In genomic region chr4:33264979-33265726, GRCm38 (mm10) we compare ENCODE assay signal across 28 mouse cellular contexts. TPM values are rescaled to one million over a fixed set of nuclear protein-coding genes. Genes with fewer than 3 reads are reported as not detected.
DNase-seq lines count a peak whose midpoint lies in the region; ATAC-seq and TF ChIP-seq lines count a peak whose summit lies in the region.
"Had no signal": no experiment of that assay in that cellular context is flagged by ENCODE, and none has a peak within 500 bp of the region (broad histone marks: within the 10 kb centered on the region; RNA-seq: fewer than 3 reads in every experiment).

No protein-coding gene starts in this region.

- no peak for ATAC-seq in lung, postnatal 0 days
- peak; percentile 61 for ATAC-seq in megakaryocyte progenitor cell, adult 5-6 weeks (replicated peaks; ENCODE audit: poor library complexity)
- ATAC-seq in midbrain, embryonic 13.5 days, result no peak
- ATAC-seq: activated CD4-positive, CD25-positive, alpha-beta regulatory T cell, adult 4 months; forebrain, embryonic 15.5 days; intestine, postnatal 0 days had no signal

- no peak for TF ChIP-seq EP300 in lung, postnatal 0 days (IDR thresholded peaks at IDR 0.05)
- 0 out of 2 replicates have a peak, but pooled peaks have one; percentile 23 for TF ChIP-seq EP300 in ES-Bruce4 (IDR thresholded peaks at IDR 0.05; ENCODE audit: insufficient read depth, low read depth, low read length)

- H3K4me1 ChIP-seq in lung, postnatal 0 days (ENCODE audit: insufficient read depth, low read depth, low read length), result peaks cover 3% of the 10 kb centered on the region; the same call in 1 of the 2 replicates
- peaks cover 11% of the 10 kb centered on the region for H3K4me1 ChIP-seq in ES-Bruce4 (ENCODE audit: control insufficient read depth, insufficient read depth, low read length)
- H3K4me1 ChIP-seq in midbrain, embryonic 13.5 days (replicated peaks), result no peaks in the 10 kb centered on the region
- H3K4me1 ChIP-seq: forebrain, embryonic 15.5 days; hindbrain, embryonic 12.5 days; midbrain, embryonic 12.5 days had no signal

- no peak overlapping the region for H3K9ac ChIP-seq in lung, postnatal 0 days (replicated peaks; ENCODE audit: low read depth)
- H3K9ac ChIP-seq in ES-Bruce4 (ENCODE audit: low read depth, poor library complexity, severe bottlenecking), result 0 out of 2 replicates have a peak overlapping the region, but pooled peaks have one; percentile 9
- H3K9ac ChIP-seq in midbrain, embryonic 13.5 days (replicated peaks), result no peak overlapping the region
- H3K9ac ChIP-seq: forebrain, embryonic 15.5 days; heart, embryonic 12.5 days; hindbrain, embryonic 12.5 days; kidney, embryonic 15.5 days; liver, embryonic 15.5 days; midbrain, embryonic 12.5 days had no signal

- H3K4me2 ChIP-seq in lung, postnatal 0 days (replicated peaks; ENCODE audit: low read depth, low read length), result no peak overlapping the region
- H3K4me2 ChIP-seq in midbrain, embryonic 13.5 days (replicated peaks), result no peak overlapping the region
- H3K4me2 ChIP-seq: forebrain, embryonic 15.5 days; heart, embryonic 12.5 days; hindbrain, embryonic 12.5 days; kidney, embryonic 15.5 days; liver, embryonic 15.5 days; midbrain, embryonic 12.5 days had no signal

- no peak overlapping the region for H3K4me3 ChIP-seq in lung, postnatal 0 days (ENCODE audit: low read depth, low read length)
- H3K4me3 ChIP-seq in ES-Bruce4 (ENCODE audit: low read depth, low read length), result peak overlapping the region; percentile 14
- no peak overlapping the region for H3K4me3 ChIP-seq in midbrain, embryonic 13.5 days (replicated peaks)
- H3K4me3 ChIP-seq: forebrain, embryonic 15.5 days; heart, embryonic 12.5 days; hindbrain, embryonic 12.5 days; kidney, embryonic 15.5 days; left cerebral cortex, adult 2 months; liver, embryonic 15.5 days; midbrain, embryonic 12.5 days had no signal

- no peaks in the 10 kb centered on the region for H3K27me3 ChIP-seq in lung, postnatal 0 days (replicated peaks; ENCODE audit: insufficient read depth, low read length)
- no peaks in the 10 kb centered on the region for H3K27me3 ChIP-seq in ES-Bruce4 (ENCODE audit: control insufficient read depth, insufficient read depth, low read length, poor library complexity, severe bottlenecking)
- no peaks in the 10 kb centered on the region for H3K27me3 ChIP-seq in midbrain, embryonic 13.5 days
- H3K27me3 ChIP-seq: forebrain, embryonic 15.5 days; heart, embryonic 12.5 days; hindbrain, embryonic 12.5 days; kidney, embryonic 15.5 days; liver, embryonic 15.5 days; midbrain, embryonic 12.5 days had no signal

- peak; percentile 30 to 48 for DNase-seq in lung, adult 18-20 months
- no peak for DNase-seq in lung, postnatal 0 days (ENCODE audit: low spot score)
- DNase-seq in ZHBTc4 (ENCODE audit: low read depth, low spot score), result peak; percentile 94
- no peak for DNase-seq in adrenal gland, adult 18-20 months (ENCODE audit: low spot score in 2 of 2)
- DNase-seq: adrenal gland, postnatal 10 days; cerebellum, adult 2 months; cerebellum, postnatal 25 days; gastrocnemius, postnatal 14 days; heart, adult 18-20 months; heart, postnatal 10 days; kidney, postnatal 4 days; thymus, adult 18-20 months; thymus, postnatal 4 days had no signal

- H3K27ac ChIP-seq in lung, postnatal 0 days (ENCODE audit: low read length), result no peak overlapping the region
- H3K27ac ChIP-seq in ES-Bruce4 (ENCODE audit: insufficient read depth, low read length), result peak overlapping the region; percentile 33
- no peak overlapping the region for H3K27ac ChIP-seq in midbrain, embryonic 13.5 days
- H3K27ac ChIP-seq: forebrain, embryonic 15.5 days; hindbrain, embryonic 12.5 days; kidney, embryonic 15.5 days; left cerebral cortex, adult 2 months; liver, embryonic 15.5 days; macrophage; midbrain, embryonic 12.5 days had no signal

- TF ChIP-seq CTCF in lung, postnatal 0 days (IDR thresholded peaks at IDR 0.05), result no peak
- no peak for TF ChIP-seq CTCF in ES-Bruce4 (IDR thresholded peaks at IDR 0.05; ENCODE audit: low read depth, low read length)

- no peaks in the 10 kb centered on the region for H3K36me3 ChIP-seq in lung, postnatal 0 days (ENCODE audit: insufficient read depth, low read length)
- no peaks in the 10 kb centered on the region for H3K36me3 ChIP-seq in ES-Bruce4 (ENCODE audit: control insufficient read depth, insufficient read depth, low read length, poor library complexity, severe bottlenecking)
- no peaks in the 10 kb centered on the region for H3K36me3 ChIP-seq in midbrain, embryonic 13.5 days
- H3K36me3 ChIP-seq: forebrain, embryonic 15.5 days; heart, embryonic 12.5 days; hindbrain, embryonic 12.5 days; kidney, embryonic 15.5 days; liver, embryonic 15.5 days; midbrain, embryonic 12.5 days had no signal

- no peak for TF ChIP-seq POLR2A in ES-Bruce4 (IDR thresholded peaks at IDR 0.05; ENCODE audit: insufficient read depth, low read length)

- H3K9me3 ChIP-seq in lung, postnatal 0 days (ENCODE audit: low read length), result no peaks in the 10 kb centered on the region
- no peaks in the 10 kb centered on the region for H3K9me3 ChIP-seq in ES-Bruce4 (replicated peaks; ENCODE audit: control insufficient read depth, insufficient read depth, low read length, poor library complexity, severe bottlenecking)
- H3K9me3 ChIP-seq in midbrain, embryonic 13.5 days, result 0 out of 2 replicates have a peak, but pooled peaks cover 3% of the 10 kb centered on the region
- H3K9me3 ChIP-seq: forebrain, embryonic 15.5 days; heart, embryonic 12.5 days; hindbrain, embryonic 12.5 days; kidney, embryonic 15.5 days; liver, embryonic 15.5 days; midbrain, embryonic 12.5 days had no signal

- WGBS in lung, postnatal 0 days, result 72% methylated on average over 11 of the region's 11 CpGs
- WGBS in midbrain, embryonic 13.5 days, result 84% methylated on average over 11 of the region's 11 CpGs

RNA-seq across cellular contexts. Expression of gene Pnrc1, which starts 24.8 kb away (rescaled TPM):
- 153 and 169 TPM in 2 replicates for polyA plus RNA-seq in lung, postnatal 0 days (2015; fragmentation: Nextera tagmentation; extraction: Ambion mirVana)
- polyA plus RNA-seq in ES-Bruce4 (2011; ENCODE audit: insufficient read depth, insufficient read length, low read depth, missing spikeins), result 70.2 and 72.9 TPM in 2 replicates
- total RNA-seq in megakaryocyte progenitor cell, adult 5-6 weeks (2015), result 155 and 182 TPM in 2 replicates
- 91.2 and 96.2 TPM in 2 replicates for total RNA-seq in megakaryocyte progenitor cell, adult 5-6 weeks (2017)
- 100 to 1,000 TPM; 185 to 217 TPM for total RNA-seq in adrenal gland, adult 18-20 months (2021)
- 71.0 and 83.2 TPM in 2 replicates for polyA plus RNA-seq in midbrain, embryonic 13.5 days (2015; fragmentation: Nextera tagmentation; extraction: Ambion mirVana)

RNA-seq across cellular contexts. Expression of gene Rngtt, which starts 45.0 kb away (rescaled TPM):
- 9.4 and 10.5 TPM in 2 replicates for polyA plus RNA-seq in lung, postnatal 0 days (2015; fragmentation: Nextera tagmentation; extraction: Ambion mirVana)
- 48.5 and 51.9 TPM in 2 replicates for polyA plus RNA-seq in ES-Bruce4 (2011; ENCODE audit: insufficient read depth, insufficient read length, low read depth, missing spikeins)
- total RNA-seq in megakaryocyte progenitor cell, adult 5-6 weeks (2015), result 26.5 and 30.9 TPM in 2 replicates
- total RNA-seq in megakaryocyte progenitor cell, adult 5-6 weeks (2017), result 30.6 and 45.3 TPM in 2 replicates
- 10 to 100 TPM; 29.8 to 34.0 TPM for total RNA-seq in adrenal gland, adult 18-20 months (2021)
- polyA plus RNA-seq in midbrain, embryonic 13.5 days (2015; fragmentation: Nextera tagmentation; extraction: Ambion mirVana), result 30.7 and 32.5 TPM in 2 replicates

RNA-seq across cellular contexts. Expression of gene Srsf12, which starts 56.4 kb away (rescaled TPM):
- 0.16 and 0.31 TPM in 2 replicates for polyA plus RNA-seq in lung, postnatal 0 days (2015; fragmentation: Nextera tagmentation; extraction: Ambion mirVana)
- polyA plus RNA-seq in ES-Bruce4 (2011; ENCODE audit: insufficient read depth, insufficient read length, low read depth, missing spikeins), result 5.3 and 6.2 TPM in 2 replicates
- not detected in 2 replicates for total RNA-seq in megakaryocyte progenitor cell, adult 5-6 weeks (2015)
- not detected in 2 replicates for total RNA-seq in megakaryocyte progenitor cell, adult 5-6 weeks (2017)
- total RNA-seq in adrenal gland, adult 18-20 months (2021), result 1 to 10 TPM in 1 of 2 experiments, under 1 TPM in 1; 0.86 to 1.0 TPM
- 32.5 and 33.9 TPM in 2 replicates for polyA plus RNA-seq in midbrain, embryonic 13.5 days (2015; fragmentation: Nextera tagmentation; extraction: Ambion mirVana)
- total RNA-seq: gastrocnemius, postnatal 14 days; heart, adult 18-20 months; monocyte, adult 5-6 weeks; neutrophil, adult 5-6 weeks had no signal
- polyA plus RNA-seq: macrophage had no signal

Comparison
In these comparisons a context has a peak if more than half of its experiments do, and no peak if none do; other contexts are left out.
1. DNase-seq: peak in lung, adult 18-20 months (2 of 2) and ZHBTc4 (single experiment); none in lung, postnatal 0 days (single experiment) and adrenal gland, adult 18-20 months (0 of 2).